Mouse (Mus musculus) kidney, postnatal 4 days (tissue): ENCODE measurements at regions not wholly inside any gene's neighbourhood (a gene's known extent, or its start where the extent isn't known, plus 50 kb on each side); places are given as distances from the start of the nearest gene placed in this dataset.
"Not testable (repeated sequence)": the region's sequence is repeated elsewhere in the genome, so short reads cannot be mapped to it uniquely, and the experiment has no call there.

Experiments used
- DNase-seq, 2 experiments: peaks; one replicate each; pipeline ENCODE4 v3.0.0; 2021; ENCODE audit warnings: mixed read lengths in 2 of 2

GRCm38 (mm10) chr1:35878426-35878825, 189.8 kb upstream of the Hs6st1 start:
- no peak for DNase-seq

- no peak for DNase-seq
Measured at GRCm38 (mm10) chr1:35879388-35880093, 188.7 kb upstream of the Hs6st1 start.

DNA sequence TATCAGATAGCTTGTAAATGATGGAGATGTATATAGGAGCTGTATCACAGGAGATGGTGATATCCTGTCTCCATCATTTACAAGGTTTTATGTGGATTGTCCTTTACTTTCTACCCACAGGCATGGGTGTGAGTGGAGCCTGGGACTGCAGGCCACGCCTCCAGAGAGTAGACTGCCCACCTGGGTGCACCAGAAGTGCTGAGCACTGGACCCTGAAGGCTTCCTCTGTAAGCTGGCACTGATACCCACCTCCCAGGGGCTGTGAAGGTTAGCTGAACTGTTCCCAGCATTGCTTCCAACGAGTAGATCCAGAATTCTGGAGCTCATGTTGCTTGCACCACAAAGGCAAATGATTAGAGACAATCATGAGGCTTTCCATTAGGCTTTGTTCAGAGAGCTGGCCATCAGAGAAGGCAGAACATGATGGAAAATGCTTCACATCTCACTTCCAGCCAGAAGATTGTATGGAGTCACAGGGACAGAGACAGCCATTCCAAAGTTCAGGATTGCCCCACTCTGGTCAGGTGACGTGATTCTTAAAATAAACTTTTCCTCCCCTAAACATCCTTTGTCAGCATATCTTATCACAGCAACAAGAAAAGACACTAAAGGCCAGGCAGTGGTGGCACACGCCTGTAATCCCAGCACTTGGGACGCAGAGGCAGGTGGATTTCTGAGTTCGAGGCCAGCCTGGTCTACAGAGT, 187.5 kb upstream of the Hs6st1 start:
- DNase-seq = peak in 1 of 2 experiments; percentile 22

DNA sequence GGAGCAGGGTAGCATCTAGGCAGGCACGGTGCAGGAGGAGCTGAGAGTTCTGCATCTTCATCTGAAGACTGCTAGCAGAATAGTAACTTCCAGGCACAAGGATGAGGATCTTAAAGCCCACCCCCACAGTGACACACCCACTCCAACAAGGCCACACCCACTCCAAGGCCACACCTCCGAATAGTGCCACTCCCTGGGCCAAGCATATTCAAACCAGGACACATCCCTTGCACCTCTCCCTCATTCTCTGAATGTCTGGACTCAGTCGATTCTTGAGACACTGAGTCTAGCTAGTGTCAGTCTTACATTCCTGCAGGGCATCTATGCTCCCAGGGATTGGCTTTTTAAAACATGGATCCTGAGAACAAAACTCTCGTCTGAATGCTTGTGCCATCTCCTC, 186.7 kb upstream of the Hs6st1 start:
- no peak for DNase-seq

- no peak for DNase-seq
Measured at GRCm38 (mm10) chr1:35882101-35882500, 186.1 kb upstream of the Hs6st1 start.

DNA sequence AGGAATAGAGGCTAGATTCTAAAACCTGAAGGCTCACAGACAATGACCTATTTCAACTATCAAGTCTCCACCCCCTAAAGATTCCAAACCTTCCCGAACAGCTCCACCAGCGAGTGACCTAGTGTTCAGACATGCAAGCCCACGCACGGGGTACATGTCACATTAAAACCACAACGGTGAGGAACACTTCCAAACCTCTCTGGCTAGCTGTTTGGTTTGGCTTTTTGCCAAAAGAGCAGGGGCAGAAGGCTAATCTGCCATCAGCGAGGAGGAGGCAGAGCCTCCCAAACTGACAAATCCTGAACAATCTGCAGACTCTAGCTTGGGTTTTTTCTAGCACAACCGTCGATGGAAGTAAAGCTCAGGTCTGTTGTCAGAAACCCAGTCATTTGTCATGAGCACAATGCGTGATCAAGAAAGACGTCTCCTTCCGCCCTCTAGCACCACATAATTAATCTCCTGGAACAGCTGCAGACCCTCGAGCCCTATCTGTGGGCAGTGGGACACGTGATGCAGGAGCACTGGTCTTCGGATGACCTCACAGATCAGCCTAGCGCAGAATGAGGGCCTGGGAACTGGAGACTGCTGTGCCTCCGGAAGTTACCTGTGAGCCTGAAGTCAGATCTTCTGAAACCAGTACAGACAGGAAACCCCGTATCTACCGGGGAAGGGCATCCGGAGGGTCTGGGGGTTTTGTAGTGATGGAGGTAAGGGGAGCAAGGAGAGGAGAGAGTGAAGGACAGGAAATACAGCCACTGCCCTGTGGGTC, 178.3 kb upstream of the Hs6st1 start:
- DNase-seq = peak in 1 of 2 experiments; percentile 23

DNA sequence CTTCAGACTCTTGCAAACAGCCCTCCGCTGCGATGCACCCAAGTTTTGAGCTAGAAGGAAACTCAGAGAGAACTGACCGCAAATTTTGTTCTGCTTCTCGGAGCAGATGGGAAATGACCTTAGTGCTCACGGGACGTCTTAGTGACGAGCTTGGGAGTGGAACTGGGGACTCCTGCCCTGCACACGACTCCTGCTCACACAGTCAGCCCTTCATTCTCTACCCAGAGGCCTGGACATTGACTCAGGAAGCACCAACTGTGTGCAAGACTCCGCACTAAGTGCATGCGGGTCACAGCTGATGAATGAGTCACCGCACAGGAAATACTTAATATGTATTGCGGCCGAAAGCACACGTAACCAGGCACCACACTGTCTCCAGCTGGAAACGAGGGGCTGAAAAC, 177.7 kb upstream of the Hs6st1 start:
- no peak for DNase-seq

DNA sequence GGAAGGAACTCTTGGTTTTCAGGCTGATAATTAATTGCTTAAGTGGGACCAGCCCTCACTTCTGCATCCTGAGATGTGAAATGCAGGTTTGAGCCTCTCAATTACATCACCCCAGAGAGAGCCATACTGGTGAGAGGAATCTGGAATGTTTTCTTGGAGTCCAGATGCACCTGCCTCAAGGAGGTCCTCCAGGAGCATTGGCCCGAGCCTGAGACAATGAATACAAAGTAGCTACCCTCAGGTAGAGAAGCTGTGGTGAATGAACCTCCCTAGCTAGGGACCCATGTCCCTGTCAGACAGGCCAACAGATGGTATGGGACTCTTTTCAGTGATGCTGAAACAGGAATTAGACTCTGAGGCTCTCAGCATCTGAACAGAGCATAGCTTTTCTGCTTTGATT, 168.7 kb upstream of the Hs6st1 start:
- no peak for DNase-seq

DNA sequence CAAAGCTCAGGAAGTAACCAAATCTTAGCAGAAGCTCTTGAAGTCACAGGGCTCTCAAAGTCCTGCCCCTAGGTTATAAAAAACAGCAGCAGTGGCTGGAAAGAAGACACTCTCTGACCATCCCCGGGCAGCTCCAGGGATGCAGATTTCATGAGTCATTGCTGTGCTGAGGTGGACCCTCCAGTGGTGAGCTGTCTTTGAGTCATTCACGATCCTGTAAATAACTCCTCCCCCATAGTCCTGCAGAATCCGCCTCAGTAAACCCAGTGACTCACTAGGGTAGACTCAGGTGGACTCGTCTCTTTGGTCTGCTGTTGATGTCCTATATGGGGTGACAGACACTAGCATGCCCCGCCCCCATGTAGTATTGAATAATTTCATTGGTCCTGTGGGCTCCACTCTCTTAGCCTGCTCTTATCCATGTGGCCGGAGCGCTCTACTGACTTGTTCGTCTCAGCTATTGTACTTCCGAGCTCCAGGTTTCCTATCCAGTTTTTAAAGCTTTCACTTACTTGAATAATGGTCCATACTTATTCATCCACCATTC, 164.1 kb upstream of the Hs6st1 start:
- no peak for DNase-seq

DNA sequence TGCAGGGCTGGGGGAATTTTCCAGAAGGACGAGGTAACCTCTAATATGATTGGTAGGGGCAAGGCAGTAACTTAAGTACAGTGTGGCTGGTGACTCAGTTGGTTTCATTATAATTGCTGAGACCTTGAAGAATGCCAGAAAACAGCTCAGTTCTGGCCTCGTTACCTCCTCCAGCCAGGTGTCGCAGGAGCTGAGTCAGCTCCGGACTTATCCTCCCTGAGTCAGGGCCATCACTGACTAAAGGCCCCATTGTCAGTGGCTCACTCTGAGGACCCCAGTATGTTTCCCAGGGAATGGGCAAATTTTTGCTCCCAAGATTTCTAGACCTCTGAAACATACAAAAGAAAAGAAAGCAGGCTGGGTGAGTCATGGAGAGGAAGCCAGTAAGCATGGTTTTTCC, 154.6 kb upstream of the Hs6st1 start:
- no peak for DNase-seq

DNA sequence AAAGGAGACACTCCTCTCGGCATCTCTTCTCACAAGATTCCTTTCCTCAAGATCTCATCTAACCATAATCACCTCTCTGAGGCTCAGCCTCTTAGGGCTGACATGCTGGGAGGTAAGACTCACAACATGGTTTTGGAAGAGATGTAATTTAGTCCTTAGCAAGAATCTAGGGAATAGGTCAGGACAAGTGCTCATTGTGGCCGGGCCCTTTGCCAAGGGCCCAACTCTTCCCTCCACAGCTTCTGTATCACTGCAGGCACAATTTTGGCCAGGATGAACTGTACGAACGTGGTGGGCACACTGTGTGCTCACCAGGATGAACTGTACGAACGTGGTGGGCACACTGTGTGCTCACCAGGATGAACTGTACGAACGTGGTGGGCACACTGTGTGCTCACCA, 154.0 kb upstream of the Hs6st1 start:
- not testable (repeated sequence) for DNase-seq

DNA sequence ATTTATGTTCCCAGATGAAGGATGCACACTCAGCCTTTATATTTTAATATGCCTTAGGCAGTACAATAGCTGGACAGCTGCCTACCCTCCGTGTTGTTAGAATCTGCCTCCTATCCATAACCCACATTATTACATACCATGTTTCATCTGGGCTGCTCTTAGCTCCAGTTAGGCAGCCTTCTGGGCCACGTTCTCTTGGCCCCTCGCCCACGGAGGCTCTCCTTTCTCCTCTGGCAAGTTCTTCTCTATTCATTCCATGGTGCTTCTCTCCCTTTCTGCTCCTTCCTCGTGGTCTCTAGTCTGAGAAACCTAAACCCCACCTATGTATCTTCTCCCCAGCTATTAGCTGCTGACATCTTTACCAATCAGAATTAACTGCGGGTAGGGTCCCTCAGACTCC, 152.7 kb upstream of the Hs6st1 start:
- no peak for DNase-seq

DNA sequence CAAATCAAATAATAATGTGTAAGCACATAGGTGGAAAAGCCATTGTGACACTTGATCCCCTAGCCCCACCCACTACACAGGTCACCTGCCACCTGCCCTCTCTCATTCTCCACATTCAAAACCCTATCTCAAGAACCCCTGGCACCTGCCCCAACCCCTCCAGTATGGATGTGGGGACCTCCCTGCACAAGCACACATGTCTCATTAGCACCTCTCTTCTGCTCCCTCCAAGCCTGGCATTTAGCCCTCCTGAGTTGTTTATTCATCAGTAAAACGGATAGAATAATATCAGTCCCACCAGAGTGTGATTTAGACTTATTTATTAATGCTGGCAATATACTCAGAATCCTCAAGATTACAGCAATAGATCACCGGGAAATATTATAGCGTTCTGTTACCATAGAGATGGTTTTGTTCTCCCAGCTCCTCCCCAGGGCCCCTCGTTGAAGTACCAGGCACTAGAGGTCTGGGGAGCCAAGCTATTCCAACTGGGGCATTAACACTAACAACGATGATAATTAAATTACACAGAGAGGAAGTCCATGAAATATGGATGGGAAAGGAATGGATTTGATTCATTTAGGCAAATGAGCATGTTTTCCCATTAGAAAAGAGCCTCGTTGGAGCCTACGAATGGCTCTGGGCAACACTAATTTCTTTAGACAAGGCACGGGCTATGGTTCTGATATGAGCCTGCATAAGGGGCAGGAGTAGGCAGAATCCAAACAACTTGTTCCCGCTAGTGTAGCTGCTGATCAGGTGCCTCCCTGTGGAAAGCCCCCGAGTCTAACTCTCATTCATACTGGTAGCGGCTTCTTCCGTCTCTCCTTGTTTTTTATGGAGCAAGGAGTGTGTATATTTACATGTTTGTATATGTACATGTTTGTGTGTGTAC, 148.1 kb upstream of the Hs6st1 start:
- DNase-seq = no peak

GRCm38 (mm10) chr1:35924796-35925195, 143.4 kb upstream of the Hs6st1 start:
- DNase-seq = no peak

DNA sequence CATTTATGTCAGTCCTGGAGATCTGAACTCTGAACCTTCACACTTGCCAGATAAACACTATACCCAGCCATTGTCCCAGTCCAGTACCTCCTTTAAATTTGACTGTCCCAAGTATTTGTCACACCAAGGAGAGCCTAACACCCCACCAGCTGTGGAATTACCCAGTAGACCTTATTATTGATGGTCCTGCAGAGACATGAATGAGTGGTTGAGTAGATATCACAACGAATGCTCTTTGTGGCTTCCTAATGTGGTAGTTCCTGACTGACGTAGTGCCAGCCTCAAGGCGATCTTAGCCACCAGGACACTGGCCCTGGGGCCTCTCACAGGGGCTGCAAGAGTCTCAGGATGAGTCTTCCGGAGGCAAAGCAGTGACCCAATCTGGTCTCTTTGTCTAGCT, 142.9 kb upstream of the Hs6st1 start:
- no peak for DNase-seq

GRCm38 (mm10) chr1:35926191-35927048, 141.8 kb upstream of the Hs6st1 start:
- peak; percentile 57 to 72 for DNase-seq

GRCm38 (mm10) chr1:35927049-35927415, 141.2 kb upstream of the Hs6st1 start:
- no peak for DNase-seq

DNA sequence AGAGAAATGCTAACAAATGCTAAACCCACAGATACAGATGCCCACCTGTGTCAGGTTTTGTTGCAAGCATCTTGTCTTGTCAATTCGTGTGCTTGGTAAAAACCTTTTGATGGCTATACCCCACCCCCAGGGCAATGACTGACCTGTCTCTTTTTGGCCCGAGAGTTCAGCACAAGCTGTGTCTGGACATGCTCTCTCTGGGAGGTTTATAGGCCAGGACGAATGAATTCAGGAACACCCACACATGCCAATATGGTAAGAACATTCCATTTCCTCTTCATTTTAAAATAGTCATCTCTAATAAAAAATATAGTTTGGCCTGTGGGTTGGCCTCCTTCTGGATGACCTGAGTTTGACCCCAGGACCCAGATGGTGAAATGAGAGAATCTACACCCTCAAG, 137.8 kb upstream of the Hs6st1 start:
- DNase-seq = no peak

DNA sequence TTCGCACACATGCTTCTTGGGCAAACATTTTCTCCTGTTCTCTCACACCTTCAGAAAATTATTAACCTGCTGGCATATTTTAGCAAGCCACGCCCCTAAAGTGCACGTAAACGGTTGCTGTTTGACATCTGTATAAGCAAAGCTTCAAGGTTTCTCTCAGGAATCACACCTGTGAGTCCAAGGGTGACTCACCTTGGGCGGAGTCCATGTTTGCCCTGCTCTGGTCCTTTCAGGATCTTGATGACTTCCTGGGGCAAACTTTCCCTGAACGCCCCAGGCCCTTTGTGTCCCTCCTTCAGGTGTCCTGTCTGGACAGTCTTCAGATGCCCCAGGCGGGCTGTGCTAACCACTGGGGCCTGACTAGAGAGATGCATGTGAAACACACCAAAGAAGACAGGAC, 137.1 kb upstream of the Hs6st1 start:
- no peak for DNase-seq

- no peak for DNase-seq
Measured at GRCm38 (mm10) chr1:35933511-35933910, 134.7 kb upstream of the Hs6st1 start.

GRCm38 (mm10) chr1:35935099-35935651, 133.0 kb upstream of the Hs6st1 start:
- DNase-seq = peak in 1 of 2 experiments; percentile 30
